Mouse (Mus musculus): Measurements from ENCODE around the gene Krtap3-3.
"Not testable (repeated sequence)": the region's sequence is repeated elsewhere in the genome, so short reads cannot be mapped to it uniquely, and the experiment has no call there.

The Krtap3-3 gene

DNA sequence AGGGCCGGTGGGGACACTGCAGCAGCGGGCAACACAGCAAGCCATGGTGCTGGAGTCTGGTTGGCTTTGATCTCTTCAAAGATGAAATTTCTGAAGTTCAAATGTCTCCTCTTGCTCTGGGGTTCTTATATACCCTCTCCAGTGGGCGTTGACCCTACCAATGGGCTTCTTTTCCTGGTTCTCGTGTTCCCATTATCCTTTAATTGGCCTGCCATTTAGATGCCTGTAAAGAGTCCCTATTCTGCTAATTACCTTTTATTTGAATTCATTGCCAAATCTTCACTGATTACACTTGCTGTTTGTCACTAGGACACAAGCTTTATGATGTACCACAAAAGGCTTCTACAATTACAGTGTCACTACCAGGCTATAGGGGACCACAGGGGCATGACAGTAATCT is at the start of gene Krtap3-3:
Gene Krtap3-3 (minus strand): TSS at position 101 of the 400 bp plus-strand sequence.
- no peak for DNase-seq (ENCODE audit: low read depth, low spot score)

DNA sequence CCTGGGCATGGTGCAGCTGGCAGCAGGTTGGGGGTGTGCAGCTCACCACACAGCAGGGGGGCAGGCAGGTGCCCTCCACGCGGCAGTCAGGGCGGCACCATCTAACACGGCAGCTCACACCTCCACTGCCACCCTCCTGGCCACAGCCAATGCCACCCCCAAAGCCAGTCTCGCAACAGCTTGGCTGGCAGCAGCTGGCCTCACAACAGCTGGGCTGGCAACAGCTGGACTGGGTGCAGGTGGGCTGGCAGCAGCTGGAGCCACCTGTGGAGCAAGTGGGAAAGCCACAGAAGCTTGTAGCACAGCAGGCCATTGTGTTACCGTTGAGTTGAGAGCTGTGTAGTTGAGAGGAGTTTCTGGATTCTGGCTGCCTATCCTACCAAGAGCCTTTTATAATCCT is 47.1 kb upstream of the Krtap3-3 start, which contains the start of gene Krtap9-3:
Gene Krtap9-3 (minus strand): TSS at position 364 of the 400 bp plus-strand sequence.
- not testable (repeated sequence) for DNase-seq (ENCODE audit: low read depth, low spot score)

DNA sequence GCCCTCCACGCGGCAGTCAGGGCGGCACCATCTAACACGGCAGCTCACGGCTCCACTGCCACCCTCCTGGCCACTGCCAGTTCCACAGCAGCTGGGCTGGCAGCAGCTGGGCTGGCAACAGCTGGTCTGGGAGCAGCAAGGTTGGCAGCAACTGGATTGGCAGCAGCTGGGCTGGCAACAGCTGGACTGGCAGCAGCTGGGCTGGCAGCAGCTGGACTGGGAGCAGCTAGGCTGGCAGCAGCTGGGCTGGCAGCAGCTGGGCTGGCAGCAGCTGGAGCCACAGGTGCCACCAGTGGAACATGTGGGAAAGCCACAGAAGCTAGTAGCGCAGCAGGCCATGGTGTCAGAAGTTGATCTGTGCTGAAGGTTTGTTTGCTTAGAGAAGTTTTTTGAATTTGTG is 40.3 kb upstream of the Krtap3-3 start, which contains the start of gene Krtap1-3:
Gene Krtap1-3 (minus strand): TSS at position 359 of the 400 bp plus-strand sequence.
- DNase-seq (ENCODE audit: low read depth, low spot score): no peak

- no peak for DNase-seq (ENCODE audit: low read depth, low spot score)
These were observed 34.4 kb upstream of the Krtap3-3 start for GRCm38 (mm10) chr11:99585096-99585495.

- no peak for DNase-seq (ENCODE audit: low read depth, low spot score)
These were observed 32.6 kb upstream of the Krtap3-3 start, which contains the start of gene Krtap1-4 for GRCm38 (mm10) chr11:99583245-99583704. TSS of gene Krtap1-4 (minus strand) at chr11:99583654.

DNA sequence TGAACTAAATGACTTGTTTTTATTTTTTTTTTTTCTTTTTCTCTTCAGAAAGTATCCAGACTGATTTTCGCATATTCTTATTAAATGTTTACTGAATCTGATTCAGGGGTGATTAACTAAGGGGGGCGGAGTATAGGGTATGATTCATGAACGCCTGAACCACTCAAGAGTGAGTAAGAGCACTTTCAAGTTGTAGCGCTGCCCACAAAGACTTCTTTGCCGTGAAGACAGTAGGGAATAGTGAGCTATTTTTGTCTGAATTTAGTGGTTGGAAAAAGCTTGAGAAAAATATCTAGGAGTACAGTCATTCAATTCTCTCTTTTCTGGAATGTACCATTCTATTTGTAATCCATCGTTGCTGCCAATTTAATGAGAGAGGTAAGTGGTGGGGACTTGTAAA is 30.9 kb upstream of the Krtap3-3 start:
- no peak for DNase-seq (ENCODE audit: low read depth, low spot score)

- DNase-seq (ENCODE audit: low read depth, low spot score): no peak
These were observed 30.4 kb upstream of the Krtap3-3 start for GRCm38 (mm10) chr11:99581051-99581450.

GRCm38 (mm10) chr11:99580636-99581035 is 30.0 kb upstream of the Krtap3-3 start, which contains the start of gene Krtap1-5:
TSS of gene Krtap1-5 (minus strand) at chr11:99581016.
- DNase-seq (ENCODE audit: low read depth, low spot score): no peak

GRCm38 (mm10) chr11:99574106-99574505 is 23.4 kb upstream of the Krtap3-3 start:
- DNase-seq (ENCODE audit: low read depth, low spot score): peak; percentile 79

DNA sequence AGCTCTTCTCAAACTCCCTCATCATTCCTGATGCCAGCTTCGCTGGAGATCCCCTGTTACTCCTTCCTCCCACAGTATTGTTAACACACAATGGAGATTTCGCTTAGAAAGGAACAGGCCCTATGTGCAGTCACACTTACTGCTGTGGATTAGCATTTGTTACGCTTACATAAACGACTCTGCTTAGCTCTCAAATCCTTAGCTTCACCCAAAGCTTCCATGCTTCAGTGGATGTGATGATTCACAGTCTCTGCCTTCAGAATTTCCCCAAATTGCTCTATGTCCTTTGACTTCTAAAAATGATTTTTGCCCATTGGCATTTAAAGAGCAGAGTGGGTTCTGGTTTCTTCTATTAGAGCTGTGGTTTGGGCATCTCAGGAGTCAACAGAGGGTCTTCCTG is 22.5 kb upstream of the Krtap3-3 start:
- no peak for DNase-seq (ENCODE audit: low read depth, low spot score)

GRCm38 (mm10) chr11:99566530-99566929 is 15.9 kb upstream of the Krtap3-3 start, which contains the start of gene Krtap3-1:
TSS of gene Krtap3-1 (minus strand) at chr11:99566630.
- no peak for DNase-seq (ENCODE audit: low read depth, low spot score)

GRCm38 (mm10) chr11:99562580-99562979 is 11.9 kb upstream of the Krtap3-3 start:
- no peak for DNase-seq (ENCODE audit: low read depth, low spot score)

GRCm38 (mm10) chr11:99559366-99559765 is 8.7 kb upstream of the Krtap3-3 start, which contains the start of gene Gm11939:
TSS of gene Gm11939 (minus strand) at chr11:99559466.
- DNase-seq (ENCODE audit: low read depth, low spot score): no peak

GRCm38 (mm10) chr11:99557976-99558745 is 7.5 kb upstream of the Krtap3-3 start:
- DNase-seq (ENCODE audit: low read depth, low spot score): no peak

- DNase-seq (ENCODE audit: low read depth, low spot score): no peak
These were observed 6.1 kb upstream of the Krtap3-3 start, which contains the start of gene Krtap3-2 for GRCm38 (mm10) chr11:99556753-99557152. TSS of gene Krtap3-2 (minus strand) at chr11:99556853.

GRCm38 (mm10) chr11:99556195-99556594 is 5.5 kb upstream of the Krtap3-3 start:
- no peak for DNase-seq (ENCODE audit: low read depth, low spot score)

DNA sequence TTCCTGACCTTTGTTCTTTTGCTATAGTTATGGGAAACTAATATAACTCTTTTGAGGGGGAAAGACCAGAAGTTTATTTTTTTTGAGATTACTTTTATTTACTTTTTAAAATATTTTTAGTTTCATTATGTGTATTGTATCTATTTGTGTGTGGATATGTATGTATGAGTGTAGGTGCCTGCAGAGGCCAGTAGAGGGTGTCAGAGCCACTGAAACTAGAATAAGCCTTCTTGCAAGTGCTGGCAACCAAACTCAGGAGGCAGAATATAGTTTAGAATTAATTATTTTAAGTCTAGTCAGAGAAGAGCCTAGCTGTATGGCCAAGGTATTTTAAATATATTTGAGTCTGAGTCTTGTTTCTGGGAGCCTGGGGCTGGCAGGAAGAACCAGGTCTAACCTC is 2.8 kb downstream of the Krtap3-3 start:
- DNase-seq (ENCODE audit: low read depth, low spot score): peak; percentile 31

DNA sequence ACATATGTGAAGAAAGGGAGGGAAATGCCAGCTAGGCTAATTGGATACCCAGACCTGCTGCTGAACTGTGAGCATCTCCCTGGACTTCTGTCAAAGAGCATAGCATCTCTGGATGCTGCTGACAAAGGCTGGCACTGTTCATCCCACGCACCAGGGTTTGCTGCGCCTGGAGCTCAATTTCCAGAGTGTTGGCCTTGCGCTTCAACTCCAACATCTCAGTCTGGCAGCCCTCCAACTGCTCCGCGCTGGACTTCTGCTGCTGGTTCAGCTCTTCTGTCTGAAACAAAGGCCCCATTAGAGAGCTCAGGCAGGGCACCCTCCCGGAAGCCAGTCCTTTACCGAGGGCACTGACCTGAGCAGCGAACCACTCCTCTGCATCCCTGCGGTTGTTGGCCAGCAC is 10.9 kb downstream of the Krtap3-3 start:
- DNase-seq (ENCODE audit: low read depth, low spot score): no peak

DNA sequence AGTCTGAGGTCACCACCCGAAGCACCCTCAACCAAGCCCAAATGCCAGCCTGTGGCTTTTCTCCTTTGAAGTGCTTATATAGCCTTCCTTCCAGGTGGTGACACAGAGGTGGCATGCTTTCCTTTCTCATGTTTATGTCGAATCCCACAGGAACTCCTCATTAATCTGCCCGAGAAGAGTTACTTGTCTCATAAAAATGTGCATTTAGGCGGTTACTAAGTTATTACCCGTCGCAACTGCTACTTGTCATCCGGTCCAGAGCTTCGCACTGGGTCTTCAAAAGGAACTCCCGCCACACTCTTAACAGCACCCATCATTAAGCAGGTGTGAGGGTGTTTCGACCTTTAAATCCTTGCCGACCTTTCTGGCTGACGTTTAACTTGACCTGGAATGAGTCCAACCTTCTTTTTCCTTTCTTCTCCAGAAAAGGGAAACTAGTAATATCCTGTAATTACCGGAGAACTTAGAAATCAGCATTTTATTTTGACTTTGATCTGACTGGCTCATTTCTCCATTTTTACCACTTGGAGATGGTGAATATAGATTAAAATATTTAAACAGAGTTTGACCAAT is 29.3 kb downstream of the Krtap3-3 start, which contains the start of gene Krt39:
Gene Krt39 (minus strand): TSS at position 51 of the 573 bp plus-strand sequence.
- DNase-seq (ENCODE audit: low read depth, low spot score): no peak

GRCm38 (mm10) chr11:99514098-99514497 is 36.6 kb downstream of the Krtap3-3 start:
- DNase-seq (ENCODE audit: low read depth, low spot score): no peak
